Mouse (Mus musculus) ovary, adult 2 months (tissue): Measurements from ENCODE around the gene Uggt1. TPM values are rescaled to one million over a fixed set of nuclear protein-coding genes. Genes with fewer than 3 reads are reported as not detected.

Experiments used
- polyA plus RNA-seq: library from polyadenylated mRNA; depleted of rRNA; stranded (reverse); fragments of >200 nt; gene quantifications from 2 replicates; pipeline ENCODE4 v1.2.3, GENCODE M21; 2012; rRNA removed

Uggt1 gene
- 19.1 and 20.5 TPM in 2 replicates for polyA plus RNA-seq

DNA sequence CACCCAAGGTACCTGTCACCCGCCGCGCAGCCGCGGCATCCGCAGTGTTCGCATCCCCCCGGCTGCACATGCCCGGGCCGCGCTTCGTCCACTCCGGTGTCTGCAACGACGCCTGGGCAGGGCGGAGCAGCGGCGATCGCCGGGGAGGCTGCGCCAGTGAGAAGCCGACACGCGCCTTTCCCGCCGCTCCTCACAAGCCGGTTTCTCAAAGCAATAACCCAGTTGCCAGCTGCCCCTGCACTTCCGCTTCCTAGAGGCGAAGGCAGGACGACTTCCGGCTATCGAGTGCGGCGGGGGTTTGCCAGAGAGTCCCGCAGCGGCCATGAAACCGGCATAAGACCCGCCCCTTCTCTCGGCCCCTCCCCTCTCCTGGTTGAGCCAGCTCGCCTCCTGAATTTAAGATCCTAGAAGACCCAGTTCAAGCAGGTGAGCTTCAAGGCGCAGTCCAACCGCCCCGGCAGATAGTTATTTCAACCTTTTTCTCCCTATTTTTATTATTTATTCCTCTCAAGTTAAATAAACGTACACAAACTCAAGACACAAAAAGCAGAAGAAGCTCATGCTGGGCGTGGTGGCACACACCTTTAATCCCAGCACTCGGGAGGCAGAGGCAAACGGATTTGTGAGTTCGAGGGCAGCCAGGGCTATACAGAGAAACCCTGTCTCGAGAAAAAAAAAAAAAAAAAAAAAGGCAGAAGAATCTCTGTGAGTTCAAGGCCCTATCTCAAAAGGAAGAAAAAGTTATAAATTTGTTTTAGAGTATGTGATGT, at the start of gene Uggt1:
Gene Uggt1 (minus strand): TSS at position 663 of the 770 bp plus-strand sequence.

DNA sequence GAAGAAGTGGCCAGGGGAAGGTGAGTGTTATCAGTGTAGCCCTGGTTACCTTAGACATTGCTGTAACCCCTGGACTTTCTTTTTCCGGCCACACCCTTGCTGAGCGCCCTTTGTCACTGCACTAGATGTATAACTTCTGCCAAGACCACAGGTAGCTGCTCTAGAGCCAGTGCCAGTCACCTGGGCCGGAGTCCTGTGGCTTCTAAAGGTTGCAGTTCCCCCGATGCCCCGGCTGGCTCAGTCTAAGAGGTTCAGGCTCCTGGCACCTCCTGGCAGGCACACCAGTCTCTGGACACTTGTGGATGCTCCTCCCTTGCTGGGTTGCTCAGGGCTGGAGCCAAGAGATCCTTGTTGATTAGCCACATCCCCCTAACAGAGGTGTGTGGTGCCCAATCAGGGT, 29.9 kb upstream of the Uggt1 start, which contains the start of gene Neurl3:
Gene Neurl3 (minus strand): TSS at position 225 of the 400 bp plus-strand sequence.

Other genes with a start within 250 kb of the Uggt1 start
- 83.9 and 99.4 TPM in 2 replicates for gene Hs6st1, start 176.3 kb downstream of the Uggt1 start, polyA plus RNA-seq
- gene Neurl3, start 30.0 kb upstream of the Uggt1 start, polyA plus RNA-seq = 10.2 and 10.6 TPM in 2 replicates
- gene Arid5a, start 63.0 kb upstream of the Uggt1 start, polyA plus RNA-seq = 13.0 and 14.3 TPM in 2 replicates
- 57.5 and 72.5 TPM in 2 replicates for gene Kansl3, start 124.5 kb upstream of the Uggt1 start, polyA plus RNA-seq
- 0.03 and 0.09 TPM in 2 replicates for gene Fer1l5, start 127.6 kb upstream of the Uggt1 start, polyA plus RNA-seq
- 18.5 and 19.4 TPM in 2 replicates for gene Lman2l, start 200.6 kb upstream of the Uggt1 start, polyA plus RNA-seq
- gene Cnnm4, start 226.9 kb upstream of the Uggt1 start, polyA plus RNA-seq = 8.8 and 9.3 TPM in 2 replicates